Mouse (Mus musculus) intestine, postnatal 0 days (tissue): Measurements from ENCODE around the gene Igf1r. TPM values are rescaled to one million over a fixed set of nuclear protein-coding genes. Genes with fewer than 3 reads are reported as not detected.

Source experiments
- ATAC-seq: fragments of 200-750 bp; cut with Nextera tagmentation; 2 replicates; pipeline ENCODE4 v1.8.0; 2017; ENCODE audit warnings: mild to moderate bottlenecking, moderate TSS enrichment, moderate library complexity
- H3K27ac ChIP-seq: fragments of 300-500 bp; sonication (generic); 2 replicates; pipeline ENCODE4 v1.5.1; 2014; ENCODE audit warnings: mild to moderate bottlenecking, low read depth, low read length, moderate library complexity
- H3K27me3 ChIP-seq: fragments of 300-500 bp; sonication (generic); replicated peaks from 2 replicates; pipeline ENCODE4 v1.6.1; 2014; ENCODE audit warnings: low read length, mixed read lengths; ENCODE audit not compliant: control insufficient read depth, insufficient read depth
- H3K36me3 ChIP-seq: fragments of 300-500 bp; sonication (generic); 2 replicates; pipeline ENCODE4 v1.6.1; 2014; ENCODE audit warnings: mild to moderate bottlenecking, moderate library complexity; ENCODE audit not compliant: control insufficient read depth, insufficient read depth
- H3K4me1 ChIP-seq: fragments of 300-500 bp; sonication (generic); replicated peaks from 2 replicates; pipeline ENCODE4 v1.6.1; 2014; ENCODE audit warnings: antibody characterized with exemption, low read length, mixed read lengths; ENCODE audit not compliant: control insufficient read depth, insufficient read depth
- H3K4me2 ChIP-seq: fragments of 300-500 bp; sonication (generic); replicated peaks from 2 replicates; pipeline ENCODE4 v1.6.1; 2014; ENCODE audit warnings: low read depth, mild to moderate bottlenecking, moderate library complexity
- H3K4me3 ChIP-seq: fragments of 300-500 bp; sonication (generic); 2 replicates; pipeline ENCODE4 v1.5.1; 2014; ENCODE audit warnings: low read depth, low read length
- H3K9ac ChIP-seq: fragments of 300-500 bp; sonication (generic); 2 replicates; pipeline ENCODE4 v1.6.1; 2014; ENCODE audit warnings: mild to moderate bottlenecking, low read depth, low read length
- H3K9me3 ChIP-seq: fragments of 300-500 bp; sonication (generic); 2 replicates; pipeline ENCODE4 v1.6.1; 2016; ENCODE audit warnings: mixed run types; ENCODE audit not compliant: control insufficient read depth
- CTCF ChIP-seq: sonication (generic); IDR thresholded peaks from 2 replicates; pipeline ENCODE4 v1.5.1; 2016; ENCODE audit warnings: low read depth, mild to moderate bottlenecking, control low read depth, antibody characterized with exemption, moderate library complexity
- WGBS: fragments of 180-500 bp; shearing (Covaris S2); extraction: QIAGEN DNeasy Blood & Tissue Kit; methylation state at CpG from one replicate; pipeline ENCODE4 v1.1.7; 2014; 5-methylcytosine and 5-hydroxymethylcytosine counted together
- polyA plus RNA-seq: library from polyadenylated mRNA; unstranded; fragments of >200 nt; fragmentation: Nextera tagmentation; extraction: Ambion mirVana; gene quantifications from 2 replicates; pipeline ENCODE4 v1.2.1, GENCODE M21; 2015

Igf1r gene
- polyA plus RNA-seq, 1 experiment from 2014 or later, result 5.3 TPM

DNA sequence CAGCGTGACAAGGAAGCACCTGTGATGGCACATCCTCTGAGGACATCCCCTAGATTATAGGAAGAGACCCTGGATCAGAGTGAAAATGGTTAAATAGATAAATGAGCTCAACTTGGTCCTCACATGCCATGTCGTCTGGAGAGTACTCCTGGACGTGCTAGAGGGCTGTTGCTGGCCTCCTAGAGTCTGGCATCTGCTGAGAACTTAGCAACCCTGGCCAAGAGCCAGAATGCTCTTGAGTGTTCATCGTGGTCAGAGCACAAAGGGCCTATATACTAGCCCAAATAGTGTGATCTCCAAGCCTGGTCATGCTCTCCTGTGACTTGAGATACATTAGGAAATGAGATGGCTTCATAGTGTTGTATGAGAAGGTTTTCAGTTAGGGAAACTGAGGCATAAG lies 257.8 kb downstream of the Igf1r start:
- no peak for TF ChIP-seq CTCF
- Histone ChIP-seq H3K4me3 (no peak overlapping the region), H3K4me1 (no peaks in the 10 kb centered on the region), H3K27me3 (no peaks in the 10 kb centered on the region), H3K27ac (no peak overlapping the region), H3K36me3 (peaks cover 64% of the 10 kb centered on the region), H3K9me3 (no peaks in the 10 kb centered on the region), H3K4me2 (no peak overlapping the region), H3K9ac (no peak overlapping the region)
- no peak for ATAC-seq
- WGBS, result 67% methylated on average over 4 of the region's 4 CpGs

DNA sequence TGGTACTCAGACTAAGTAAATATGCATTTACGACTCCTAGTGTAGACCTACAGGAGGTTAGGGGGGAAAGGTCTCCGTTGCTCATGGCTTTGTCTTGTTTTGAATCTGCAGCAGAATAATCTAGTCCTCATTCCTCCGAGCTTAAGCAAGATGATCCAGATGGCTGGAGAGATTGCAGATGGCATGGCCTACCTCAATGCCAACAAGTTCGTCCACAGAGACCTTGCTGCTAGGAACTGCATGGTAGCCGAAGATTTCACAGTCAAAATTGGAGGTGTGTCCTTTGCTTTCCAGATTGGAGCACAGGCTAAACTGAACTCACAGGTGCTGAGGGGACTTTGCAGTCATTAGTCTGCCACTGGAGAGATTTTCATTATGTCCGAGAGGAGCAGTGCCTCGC lies 259.3 kb downstream of the Igf1r start:
- H3K27ac ChIP-seq, result no peak overlapping the region
- no peaks in the 10 kb centered on the region for H3K9me3 ChIP-seq
- no peak for ATAC-seq
- no peak for TF ChIP-seq CTCF
- no peak overlapping the region for H3K4me2 ChIP-seq
- no peak overlapping the region for H3K9ac ChIP-seq
- 73% methylated on average over 7 of the region's 7 CpGs for WGBS
- peaks cover 73% of the 10 kb centered on the region for H3K36me3 ChIP-seq
- no peak overlapping the region for H3K4me3 ChIP-seq
- no peaks in the 10 kb centered on the region for H3K27me3 ChIP-seq
- H3K4me1 ChIP-seq, result no peaks in the 10 kb centered on the region

DNA sequence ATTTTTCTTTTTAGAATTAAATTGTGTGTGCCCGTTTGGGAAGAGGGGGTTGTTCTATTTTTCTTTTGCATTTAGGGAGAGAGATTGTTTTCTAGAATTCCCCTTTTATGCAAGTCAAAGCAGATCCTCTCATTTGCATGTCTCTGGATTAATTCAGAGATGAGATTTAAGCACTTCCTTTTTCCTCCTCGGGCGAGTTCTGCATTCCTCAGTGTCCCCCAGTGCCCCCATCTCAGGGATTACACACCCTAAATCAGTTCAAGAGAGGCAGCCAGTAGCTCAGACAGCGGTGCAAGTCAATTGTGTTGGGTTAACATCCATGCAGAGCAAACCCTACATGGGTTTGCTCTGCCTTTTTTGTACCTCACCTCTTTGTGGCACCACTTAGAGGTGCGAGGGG lies 261.2 kb downstream of the Igf1r start:
- H3K36me3 ChIP-seq, result peaks cover 64% of the 10 kb centered on the region
- no peak overlapping the region for H3K9ac ChIP-seq
- no peak for TF ChIP-seq CTCF
- no peaks in the 10 kb centered on the region for H3K4me1 ChIP-seq
- H3K27me3 ChIP-seq, result no peaks in the 10 kb centered on the region
- 84% methylated on average over 5 of the region's 5 CpGs for WGBS
- no peak overlapping the region for H3K4me3 ChIP-seq
- no peaks in the 10 kb centered on the region for H3K9me3 ChIP-seq
- H3K4me2 ChIP-seq, result no peak overlapping the region
- no peak for ATAC-seq
- no peak overlapping the region for H3K27ac ChIP-seq

DNA sequence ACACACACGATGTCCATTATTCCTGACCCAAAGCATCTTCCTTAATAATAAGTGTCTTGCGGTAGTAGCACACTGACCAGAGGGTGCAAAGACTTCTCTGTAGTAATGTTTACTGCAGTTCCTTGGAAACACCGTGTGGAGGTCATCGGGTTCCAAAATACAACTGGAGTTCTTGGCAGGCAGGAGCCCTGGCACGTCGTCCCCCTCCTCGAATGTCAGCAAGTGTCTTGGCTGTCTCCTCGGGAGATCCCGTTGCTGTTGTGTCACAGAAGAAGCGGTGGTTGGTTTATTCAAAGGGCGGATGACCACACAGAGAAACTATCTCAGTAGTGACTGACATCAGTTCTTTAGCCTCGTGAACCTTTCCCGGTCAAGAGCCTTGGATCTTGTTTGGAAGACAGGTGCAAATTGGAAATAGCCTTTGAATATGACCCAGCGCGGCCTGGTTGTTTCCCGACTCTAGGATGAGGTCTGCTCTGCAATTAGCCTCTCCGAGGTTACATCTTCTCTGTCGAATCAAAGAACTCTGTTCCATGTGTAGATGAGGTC lies 263.0 kb downstream of the Igf1r start:
- Histone ChIP-seq H3K9me3 (no peaks in the 10 kb centered on the region), H3K4me1 (no peaks in the 10 kb centered on the region), H3K4me2 (no peak overlapping the region), H3K27ac (no peak overlapping the region), H3K4me3 (no peak overlapping the region), H3K9ac (no peak overlapping the region), H3K36me3 (peaks cover 72% of the 10 kb centered on the region), H3K27me3 (no peaks in the 10 kb centered on the region)
- ATAC-seq, result no peak
- TF ChIP-seq CTCF, result no peak
- 83% methylated on average over 18 of the region's 18 CpGs for WGBS

DNA sequence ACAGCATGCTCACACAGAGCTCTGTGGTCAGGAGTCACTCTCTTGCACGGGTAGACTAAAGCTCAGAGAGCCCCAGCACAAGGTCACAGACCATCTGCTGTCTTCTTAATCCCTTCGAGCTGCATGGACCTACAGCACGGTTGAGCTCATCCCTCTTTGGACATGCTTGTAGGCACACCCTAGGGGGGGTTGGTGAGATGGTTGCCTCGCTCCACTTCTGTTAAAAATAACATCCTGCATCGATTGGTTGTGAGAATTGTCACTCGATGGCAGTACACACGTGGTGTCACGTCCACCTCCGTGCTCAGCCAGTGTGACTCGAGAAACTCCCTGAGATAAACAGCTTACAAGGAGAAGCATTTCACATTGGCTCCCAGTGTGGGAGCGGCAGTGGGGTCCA lies 266.3 kb downstream of the Igf1r start:
- no peak for TF ChIP-seq CTCF
- WGBS, result 94% methylated on average over 11 of the region's 11 CpGs
- H3K27ac ChIP-seq, result no peak overlapping the region
- H3K4me2 ChIP-seq, result no peak overlapping the region
- no peaks in the 10 kb centered on the region for H3K4me1 ChIP-seq
- H3K9me3 ChIP-seq, result no peaks in the 10 kb centered on the region
- H3K27me3 ChIP-seq, result no peaks in the 10 kb centered on the region
- H3K4me3 ChIP-seq, result no peak overlapping the region
- H3K36me3 ChIP-seq, result peaks cover 53% of the 10 kb centered on the region
- no peak for ATAC-seq
- H3K9ac ChIP-seq, result no peak overlapping the region

DNA sequence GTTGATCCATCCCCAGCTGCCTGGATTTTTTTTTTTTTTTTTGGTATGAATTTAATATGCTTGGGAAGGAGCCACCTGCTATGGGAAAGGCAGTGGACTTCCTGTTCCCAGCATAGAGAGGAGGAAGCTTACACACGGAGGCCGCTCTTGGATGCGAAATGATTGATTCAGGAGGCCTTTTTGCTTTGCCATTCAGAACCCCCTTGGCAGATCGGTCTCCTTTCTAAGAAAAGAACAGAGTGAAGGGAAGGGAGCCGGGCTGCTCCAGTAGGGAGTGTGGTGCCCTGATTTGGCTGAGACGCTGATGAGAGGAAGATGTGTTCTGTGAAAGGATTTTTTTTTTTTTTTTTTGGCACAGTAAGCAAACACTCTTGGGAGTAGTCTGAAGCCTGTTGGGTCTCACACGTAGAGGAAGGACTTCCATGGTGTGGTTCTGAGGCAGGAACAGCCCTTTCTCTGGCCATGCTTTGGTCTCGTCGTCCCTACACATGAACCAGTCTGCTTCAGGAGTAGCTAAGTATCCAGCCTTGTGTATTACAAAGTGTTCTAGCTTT lies 269.1 kb downstream of the Igf1r start:
- no peak for ATAC-seq
- Histone ChIP-seq H3K4me1 (no peaks in the 10 kb centered on the region), H3K9me3 (no peaks in the 10 kb centered on the region), H3K27me3 (no peaks in the 10 kb centered on the region), H3K4me2 (no peak overlapping the region), H3K9ac (no peak overlapping the region), H3K27ac (no peak overlapping the region), H3K4me3 (no peak overlapping the region), H3K36me3 (peaks cover 39% of the 10 kb centered on the region)
- WGBS, result 70% methylated on average over 9 of the region's 9 CpGs
- TF ChIP-seq CTCF, result no peak
